ENCODE assay signal across 8 mouse cellular contexts in the genomic region with DNA sequence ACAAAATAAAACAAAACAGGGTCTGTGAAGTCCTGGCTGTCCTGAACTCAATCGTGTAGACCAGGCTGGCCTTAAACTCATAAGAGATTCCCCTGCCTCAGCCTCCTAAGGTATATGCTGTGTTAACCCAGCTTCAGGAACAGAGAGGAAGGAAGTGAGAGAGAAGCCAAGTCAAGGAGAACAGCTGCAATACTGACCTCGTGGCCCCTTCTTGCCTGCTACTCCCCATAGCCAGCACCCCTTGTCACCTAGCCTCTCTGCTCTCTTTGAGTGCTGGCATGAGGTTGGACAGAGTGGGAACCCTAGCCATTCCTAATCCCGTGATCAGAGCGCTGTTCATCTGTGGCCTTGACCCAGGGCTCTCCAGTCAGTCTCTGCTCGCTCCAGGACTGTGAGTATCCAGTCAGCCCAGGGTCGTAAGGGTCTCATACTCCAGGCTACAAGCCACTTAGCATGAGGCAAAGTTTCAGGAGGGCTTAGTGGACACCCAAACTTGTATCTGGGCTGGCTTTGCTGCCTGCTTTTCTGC. TPM values are rescaled to one million over a fixed set of nuclear protein-coding genes. Genes with fewer than 3 reads are reported as not detected.
DNase-seq lines count a peak whose midpoint lies in the region; ATAC-seq and TF ChIP-seq lines count a peak whose summit lies in the region.

No protein-coding gene starts in this region.

- peaks cover 5% of the 10 kb centered on the region; the same call in 1 of the 2 replicates for H3K9me3 ChIP-seq in megakaryocyte, embryonic 14.5 days
- H3K9me3 ChIP-seq in limb, embryonic 14.5 days (ENCODE audit: control insufficient read depth, low read length) = 0 out of 2 replicates have a peak, but pooled peaks cover 5% of the 10 kb centered on the region

- no peaks in the 10 kb centered on the region for H3K27me3 ChIP-seq in megakaryocyte, embryonic 14.5 days (replicated peaks)
- H3K27me3 ChIP-seq in limb, embryonic 14.5 days (ENCODE audit: control insufficient read depth, insufficient read depth, low read length) = no peaks in the 10 kb centered on the region

- peak overlapping the region; percentile 53 for H3K4me3 ChIP-seq in megakaryocyte, embryonic 14.5 days (replicated peaks)
- no peak overlapping the region for H3K4me3 ChIP-seq in limb, embryonic 14.5 days (replicated peaks; ENCODE audit: low read length)

- peak overlapping the region; percentile 9; the same call in 1 of the 2 replicates for H3K4me2 ChIP-seq in limb, embryonic 14.5 days (replicated peaks; ENCODE audit: low read depth, low read length, severe bottlenecking)

- 67% methylated on average over 6 of the region's 6 CpGs for WGBS in limb, embryonic 14.5 days

- H3K9ac ChIP-seq in limb, embryonic 14.5 days (ENCODE audit: low read depth, low read length, severe bottlenecking) = 0 out of 2 replicates have a peak overlapping the region, but pooled peaks have one; percentile 29

- ATAC-seq in frontal cortex, adult (ENCODE audit: low TSS enrichment) = peak; percentile 39
- ATAC-seq in megakaryocyte, adult 5-6 weeks (ENCODE audit: poor library complexity, severe bottlenecking) = no peak
- ATAC-seq in limb, embryonic 14.5 days (ENCODE audit: low FRiP score, low read depth) = no peak

- peak overlapping the region; percentile 86 for H3K27ac ChIP-seq in limb, embryonic 14.5 days (replicated peaks; ENCODE audit: low read depth, low read length)

- H3K4me1 ChIP-seq in megakaryocyte, embryonic 14.5 days = peaks cover 82% of the 10 kb centered on the region
- peaks cover 53% of the 10 kb centered on the region for H3K4me1 ChIP-seq in limb, embryonic 14.5 days (ENCODE audit: control insufficient read depth, insufficient read depth, low read length)

- no peak for DNase-seq in frontal cortex, postnatal 36 days (ENCODE audit: low spot score in 2 of 2)
- no peak for DNase-seq in limb, embryonic 14.5 days (ENCODE audit: low spot score)
- DNase-seq in spleen, adult 18-20 months = no peak
- DNase-seq in thymus, postnatal 25 days = no peak
- DNase-seq in embryo, embryonic 10 days (ENCODE audit: low spot score) = no peak

- peaks cover 18% of the 10 kb centered on the region for H3K36me3 ChIP-seq in megakaryocyte, embryonic 14.5 days (replicated peaks; ENCODE audit: low read length)
- H3K36me3 ChIP-seq in limb, embryonic 14.5 days (ENCODE audit: control insufficient read depth, insufficient read depth, low read length) = no peaks in the 10 kb centered on the region

- TF ChIP-seq POLR2A in limb, embryonic 14.5 days (IDR thresholded peaks at IDR 0.05; ENCODE audit: borderline replicate concordance, extremely low read depth, insufficient read depth, insufficient read length) = no peak

RNA-seq across cellular contexts. Expression of a gene that starts 35.6 kb away (rescaled TPM):
- polyA plus RNA-seq in megakaryocyte, embryonic 14.5 days (2012; ENCODE audit: insufficient read depth, low replicate concordance) = 4.3 and 6.3 TPM in 2 replicates
- 0.71 TPM in 1 of 2 replicates, not detected in the other for total RNA-seq in megakaryocyte, adult 5-6 weeks (2015)
- 0.95 and 1.1 TPM in 2 replicates for total RNA-seq in megakaryocyte, adult 5-6 weeks (2017)
- polyA plus RNA-seq in limb, embryonic 14.5 days (2012; rRNA removed) = 6.5 and 7.9 TPM in 2 replicates
- 4.5 and 4.7 TPM in 2 replicates for polyA plus RNA-seq in limb, embryonic 14.5 days (2014; fragmentation: Nextera tagmentation; extraction: Ambion mirVana)

RNA-seq across cellular contexts. Expression of a gene that starts 35.8 kb away (rescaled TPM):
- 18.8 and 58.8 TPM in 2 replicates for polyA plus RNA-seq in megakaryocyte, embryonic 14.5 days (2012; ENCODE audit: insufficient read depth, low replicate concordance)
- 133 and 141 TPM in 2 replicates for total RNA-seq in megakaryocyte, adult 5-6 weeks (2015)
- total RNA-seq in megakaryocyte, adult 5-6 weeks (2017) = 116 and 130 TPM in 2 replicates
- polyA plus RNA-seq in limb, embryonic 14.5 days (2012; rRNA removed) = 121 and 129 TPM in 2 replicates
- polyA plus RNA-seq in limb, embryonic 14.5 days (2014; fragmentation: Nextera tagmentation; extraction: Ambion mirVana) = 173 and 175 TPM in 2 replicates

RNA-seq across cellular contexts. Expression of a gene that starts 55.2 kb away (rescaled TPM):
- polyA plus RNA-seq in megakaryocyte, embryonic 14.5 days (2012; ENCODE audit: insufficient read depth, low replicate concordance) = 1.4 and 4.3 TPM in 2 replicates
- 3.7 and 4.3 TPM in 2 replicates for total RNA-seq in megakaryocyte, adult 5-6 weeks (2015)
- 3.3 and 5.7 TPM in 2 replicates for total RNA-seq in megakaryocyte, adult 5-6 weeks (2017)
- 24.4 and 28.0 TPM in 2 replicates for polyA plus RNA-seq in limb, embryonic 14.5 days (2012; rRNA removed)
- 6.7 and 9.0 TPM in 2 replicates for polyA plus RNA-seq in limb, embryonic 14.5 days (2014; fragmentation: Nextera tagmentation; extraction: Ambion mirVana)
